Mouse (Mus musculus) megakaryocyte, adult 5-6 weeks (primary cell): Measurements from ENCODE around the gene Catsperg1. TPM values are rescaled to one million over a fixed set of nuclear protein-coding genes. Genes with fewer than 3 reads are reported as not detected.
"Not testable (repeated sequence)": the region's sequence is repeated elsewhere in the genome, so short reads cannot be mapped to it uniquely, and the experiment has no call there.

Source experiments
- ATAC-seq: 2 replicates; pipeline ENCODE4 v1.8.0; 2016; ENCODE audit warnings: mild to moderate bottlenecking, inconsistent platforms; ENCODE audit not compliant: poor library complexity, severe bottlenecking
- total RNA-seq, 2 experiments: library from RNA; stranded (forward) in 1 of 2; stranded (reverse) in 1 of 2; fragments of 153-499, 151-499 nt in 1 of 2; fragments of 221-1000, 200-1000 nt in 1 of 2; gene quantifications; 2 replicates each; pipeline versions ENCODE4 v1.2.3 to v1.2.4; 2015 to 2017

The Catsperg1 gene
- total RNA-seq (2015) = 1.4 and 3.8 TPM in 2 replicates
- total RNA-seq (2017) = 1.2 and 7.5 TPM in 2 replicates

- ATAC-seq = no peak
Observed at GRCm38 (mm10) chr7:29213675-29214082, at the start of gene Catsperg1. Gene Catsperg1 (minus strand): TSS chr7:29214035.

- ATAC-seq = no peak
Observed at GRCm38 (mm10) chr7:29262151-29262550, 48.3 kb upstream of the Catsperg1 start.

GRCm38 (mm10) chr7:29259781-29260730 lies 46.2 kb upstream of the Catsperg1 start:
- ATAC-seq = no peak

- no peak for ATAC-seq
Observed at GRCm38 (mm10) chr7:29257368-29257767, 43.5 kb upstream of the Catsperg1 start.

- no peak for ATAC-seq
Observed at GRCm38 (mm10) chr7:29255875-29256274, 42.0 kb upstream of the Catsperg1 start.

GRCm38 (mm10) chr7:29253842-29254241 lies 40.0 kb upstream of the Catsperg1 start:
- ATAC-seq = no peak

GRCm38 (mm10) chr7:29251166-29251565 lies 37.3 kb upstream of the Catsperg1 start:
- no peak for ATAC-seq

- peak; percentile 4; the same call in 1 of the 2 replicates for ATAC-seq
Observed at GRCm38 (mm10) chr7:29248261-29248841, 34.5 kb upstream of the Catsperg1 start, which contains the start of gene 2200002D01Rik. Gene 2200002D01Rik (minus strand): TSS chr7:29248466.

- 0 out of 2 replicates have a peak, but pooled peaks have one; percentile 4 for ATAC-seq
Observed at GRCm38 (mm10) chr7:29247706-29248105, 33.9 kb upstream of the Catsperg1 start.

GRCm38 (mm10) chr7:29247314-29247700 lies 33.5 kb upstream of the Catsperg1 start:
- peak; percentile 86 for ATAC-seq

- ATAC-seq = no peak
Observed at GRCm38 (mm10) chr7:29246619-29247313, 32.9 kb upstream of the Catsperg1 start.

- ATAC-seq = no peak
Observed at GRCm38 (mm10) chr7:29246015-29246414, 32.2 kb upstream of the Catsperg1 start.

GRCm38 (mm10) chr7:29244732-29245416 lies 31.0 kb upstream of the Catsperg1 start:
- peak; percentile 47; the same call in 1 of the 2 replicates for ATAC-seq

GRCm38 (mm10) chr7:29238019-29238967 lies 24.5 kb upstream of the Catsperg1 start, which contains the start of gene Yif1b:
Gene Yif1b (plus strand): TSS chr7:29238329.
- ATAC-seq = peak; percentile 98

GRCm38 (mm10) chr7:29237596-29237995 lies 23.8 kb upstream of the Catsperg1 start:
- not testable (repeated sequence) for ATAC-seq

GRCm38 (mm10) chr7:29236593-29236992 lies 22.8 kb upstream of the Catsperg1 start:
- no peak for ATAC-seq

GRCm38 (mm10) chr7:29234661-29235060 lies 20.8 kb upstream of the Catsperg1 start:
- ATAC-seq = no peak

- ATAC-seq = no peak
Observed at GRCm38 (mm10) chr7:29233745-29234144, 19.9 kb upstream of the Catsperg1 start.
